Mouse (Mus musculus) T-helper 2 cell (primary cell): ENCODE results near the gene Mbd6.

Source experiments
- in situ Hi-C: fragments of 300-600 bp; cut with MboI, MseI; formaldehyde crosslinking; loops from one replicate; pipeline ENCODE4 v1.15.1; 2025; ENCODE audit warnings: high pct_unique_total_duplicates

Gene Mbd6

GRCm38 (mm10) chr10:127288328-127288799 is 454 bp downstream of the Mbd6 start:
- in situ Hi-C loops, result no loop called here

GRCm38 (mm10) chr10:127287936-127288293 is 903 bp downstream of the Mbd6 start:
- in situ Hi-C loops, result no loop called here

GRCm38 (mm10) chr10:127287271-127287935 is 1.4 kb downstream of the Mbd6 start:
- in situ Hi-C loops, result no loop called here

- in situ Hi-C loops, result no loop called here
These were observed 2.1 kb downstream of the Mbd6 start for GRCm38 (mm10) chr10:127286730-127287129.

- in situ Hi-C loops, result no loop called here
These were observed 2.6 kb downstream of the Mbd6 start for GRCm38 (mm10) chr10:127286194-127286593.

- in situ Hi-C loops, result no loop called here
These were observed 3.2 kb downstream of the Mbd6 start for GRCm38 (mm10) chr10:127285644-127286043.

GRCm38 (mm10) chr10:127284724-127285500 is 3.9 kb downstream of the Mbd6 start:
- in situ Hi-C loops, result no loop called here

- in situ Hi-C loops, result no loop called here
These were observed 4.7 kb downstream of the Mbd6 start for GRCm38 (mm10) chr10:127284105-127284622.

- in situ Hi-C loops, result no loop called here
These were observed 6.1 kb downstream of the Mbd6 start for GRCm38 (mm10) chr10:127282620-127283215.

GRCm38 (mm10) chr10:127281316-127281715 is 7.5 kb downstream of the Mbd6 start:
- in situ Hi-C loops, result no loop called here

- in situ Hi-C loops, result no loop called here
These were observed 9.1 kb downstream of the Mbd6 start for GRCm38 (mm10) chr10:127279730-127280129.

- in situ Hi-C loops, result no loop called here
These were observed 14.4 kb downstream of the Mbd6 start for GRCm38 (mm10) chr10:127274261-127275022.

GRCm38 (mm10) chr10:127272371-127272770 is 16.4 kb downstream of the Mbd6 start:
- in situ Hi-C loops, result no loop called here

- in situ Hi-C loops, result no loop called here
These were observed 18.9 kb downstream of the Mbd6 start for GRCm38 (mm10) chr10:127269884-127270283.

GRCm38 (mm10) chr10:127269036-127269435 is 19.8 kb downstream of the Mbd6 start:
- in situ Hi-C loops, result no loop called here

GRCm38 (mm10) chr10:127268401-127268800 is 20.4 kb downstream of the Mbd6 start:
- in situ Hi-C loops, result no loop called here

GRCm38 (mm10) chr10:127267318-127267717 is 21.5 kb downstream of the Mbd6 start:
- in situ Hi-C loops, result no loop called here

- in situ Hi-C loops, result no loop called here
These were observed 22.4 kb downstream of the Mbd6 start, which contains the start of gene Dctn2 for GRCm38 (mm10) chr10:127266112-127267091. TSS of gene Dctn2 (plus strand) at chr10:127266368.

- in situ Hi-C loops, result no loop called here
These were observed 23.1 kb downstream of the Mbd6 start for GRCm38 (mm10) chr10:127265727-127266111.

- in situ Hi-C loops, result no loop called here
These were observed 23.8 kb downstream of the Mbd6 start for GRCm38 (mm10) chr10:127264971-127265370.
